Mouse (Mus musculus) cerebellum, adult 9-11 months (tissue): ENCODE data around the gene U90926.

Experiments
- DNase-seq: peaks from one replicate; pipeline ENCODE4 v3.0.0; 2022

Gene U90926

GRCm38 (mm10) chr5:92215308-92215707 is at the start of gene U90926:
U90926 (minus strand) TSS chr5:92215408.
- no peak for DNase-seq

GRCm38 (mm10) chr5:92263761-92264359 is 48.7 kb upstream of the U90926 start:
- peak; percentile 58 for DNase-seq

GRCm38 (mm10) chr5:92262646-92263045 is 47.4 kb upstream of the U90926 start:
- no peak for DNase-seq

- no peak for DNase-seq
These were observed 41.0 kb upstream of the U90926 start, which contains the start of gene Ppef2 for GRCm38 (mm10) chr5:92256218-92256617. Ppef2 (minus strand) TSS chr5:92256278.

GRCm38 (mm10) chr5:92254476-92254875 is 39.3 kb upstream of the U90926 start:
- DNase-seq: no peak

GRCm38 (mm10) chr5:92252797-92253343 is 37.7 kb upstream of the U90926 start:
- no peak for DNase-seq

- DNase-seq: no peak
These were observed 36.8 kb upstream of the U90926 start for GRCm38 (mm10) chr5:92252031-92252430.

- no peak for DNase-seq
These were observed 33.4 kb upstream of the U90926 start for GRCm38 (mm10) chr5:92248614-92249013.

- no peak for DNase-seq
These were observed 30.3 kb upstream of the U90926 start for GRCm38 (mm10) chr5:92245483-92245882.

GRCm38 (mm10) chr5:92244900-92245299 is 29.7 kb upstream of the U90926 start:
- DNase-seq: no peak

- DNase-seq: no peak
These were observed 25.6 kb upstream of the U90926 start for GRCm38 (mm10) chr5:92240769-92241168.

GRCm38 (mm10) chr5:92239333-92240232 is 24.4 kb upstream of the U90926 start:
- peak; percentile 64 for DNase-seq

GRCm38 (mm10) chr5:92234939-92235557 is 19.8 kb upstream of the U90926 start:
- DNase-seq: no peak

- DNase-seq: no peak
These were observed 18.2 kb upstream of the U90926 start for GRCm38 (mm10) chr5:92233366-92233765.

GRCm38 (mm10) chr5:92231836-92232235 is 16.6 kb upstream of the U90926 start:
- DNase-seq: no peak

- DNase-seq: no peak
These were observed 15.1 kb upstream of the U90926 start for GRCm38 (mm10) chr5:92230306-92230705.

GRCm38 (mm10) chr5:92229514-92229913 is 14.3 kb upstream of the U90926 start:
- DNase-seq: no peak

GRCm38 (mm10) chr5:92228776-92229175 is 13.6 kb upstream of the U90926 start:
- DNase-seq: no peak

- DNase-seq: no peak
These were observed 12.6 kb upstream of the U90926 start for GRCm38 (mm10) chr5:92227782-92228181.

- DNase-seq: peak; percentile 21
These were observed 5.2 kb upstream of the U90926 start for GRCm38 (mm10) chr5:92220287-92220902.

GRCm38 (mm10) chr5:92219826-92220225 is 4.6 kb upstream of the U90926 start:
- DNase-seq: no peak

GRCm38 (mm10) chr5:92218915-92219793 is 3.9 kb upstream of the U90926 start:
- no peak for DNase-seq
